ENCODE assay signal across 1 mouse cellular context in genomic region chr1:153415742-153416141, GRCm38 (mm10). TPM values are rescaled to one million over a fixed set of nuclear protein-coding genes. Genes with fewer than 3 reads are reported as not detected.
"Had no signal": no experiment of that assay in that cellular context is flagged by ENCODE, and none has a peak within 500 bp of the region (broad histone marks: within the 10 kb centered on the region; RNA-seq: fewer than 3 reads in every experiment).

No protein-coding gene starts in this region.

RNA-seq across cellular contexts. Expression of gene Shcbp1l, which starts 9.2 kb away (rescaled TPM):
- polyA plus RNA-seq: myocyte had no signal
